Mouse (Mus musculus) common myeloid progenitor, adult 5-6 weeks (primary cell): ENCODE measurements around the gene Mzf1. TPM values are rescaled to one million over a fixed set of nuclear protein-coding genes. Genes with fewer than 3 reads are reported as not detected.
"Not testable (repeated sequence)": the region's sequence is repeated elsewhere in the genome, so short reads cannot be mapped to it uniquely, and the experiment has no call there.

Experiments used
- ATAC-seq: replicated peaks from 2 replicates; pipeline ENCODE4 v1.8.0; 2016; ENCODE audit warnings: low read depth, mild to moderate bottlenecking, moderate TSS enrichment, inconsistent platforms; ENCODE audit not compliant: poor library complexity, severe bottlenecking
- total RNA-seq: library from RNA; stranded (forward); fragments of 200-1000, 187-1606 nt; gene quantifications from 2 replicates; pipeline ENCODE4 v1.2.3, GENCODE M21; 2017

Gene Mzf1
- total RNA-seq, result 0.87 and 1.3 TPM in 2 replicates

DNA sequence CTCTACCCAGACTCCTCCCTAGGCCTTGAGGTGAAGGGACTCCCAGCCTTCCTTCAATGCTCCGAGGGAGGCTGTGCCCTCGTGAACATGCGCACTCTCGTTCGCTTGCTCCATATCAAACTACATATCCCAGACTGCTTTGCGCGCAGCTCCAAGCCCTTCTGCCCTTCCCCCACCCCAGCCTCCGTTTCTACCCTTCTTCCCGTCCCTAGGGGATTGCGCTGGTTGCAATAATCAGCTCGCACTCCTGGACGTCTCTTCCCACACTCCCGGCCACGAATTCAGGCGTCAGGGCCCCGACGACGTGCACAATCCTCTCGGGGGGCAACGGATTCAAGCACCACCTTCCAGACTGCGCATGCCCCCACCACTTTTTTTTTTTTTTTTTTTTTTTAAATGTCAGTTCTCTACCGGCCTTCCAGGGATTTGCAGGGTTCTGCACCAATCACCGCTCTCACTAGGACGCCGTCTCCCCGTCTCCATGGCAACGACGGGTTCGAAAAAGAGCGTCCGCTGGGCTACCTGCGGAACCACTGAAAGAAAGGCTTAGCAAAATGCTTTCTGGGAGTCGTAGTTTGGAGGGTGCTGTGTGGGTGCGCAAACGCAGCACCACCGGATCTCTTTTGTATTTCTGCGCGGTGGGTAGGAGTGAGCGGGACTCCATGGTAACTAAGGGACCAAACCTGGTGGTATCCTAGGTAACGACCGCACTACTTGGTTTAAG lies at the start of gene Mzf1:
TSS of gene Mzf1 (minus strand) at position 478 of the 724 bp plus-strand sequence.
- peak; percentile 90 for ATAC-seq

DNA sequence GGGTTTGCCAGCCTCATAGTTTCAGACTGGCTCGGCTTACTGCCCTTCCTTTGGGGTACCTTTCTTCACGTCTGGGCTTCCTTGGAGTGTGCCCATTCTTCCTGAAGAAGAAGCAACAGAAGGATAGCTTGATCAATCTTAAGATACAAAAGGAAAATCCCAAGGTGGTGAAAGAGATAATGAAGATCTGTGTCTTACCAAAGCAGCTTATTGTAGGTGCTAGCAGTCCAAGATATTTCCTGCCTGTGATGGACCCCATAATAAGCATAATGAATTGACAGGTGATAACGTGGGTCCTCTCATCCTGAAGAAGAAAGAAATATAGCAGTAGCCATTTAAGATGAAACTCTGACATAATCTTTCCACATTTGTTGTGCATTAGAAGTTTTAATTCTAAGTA lies 40.5 kb upstream of the Mzf1 start, which contains the start of gene Vmn1r85:
TSS of gene Vmn1r85 (minus strand) at position 101 of the 400 bp plus-strand sequence.
- ATAC-seq, result no peak

DNA sequence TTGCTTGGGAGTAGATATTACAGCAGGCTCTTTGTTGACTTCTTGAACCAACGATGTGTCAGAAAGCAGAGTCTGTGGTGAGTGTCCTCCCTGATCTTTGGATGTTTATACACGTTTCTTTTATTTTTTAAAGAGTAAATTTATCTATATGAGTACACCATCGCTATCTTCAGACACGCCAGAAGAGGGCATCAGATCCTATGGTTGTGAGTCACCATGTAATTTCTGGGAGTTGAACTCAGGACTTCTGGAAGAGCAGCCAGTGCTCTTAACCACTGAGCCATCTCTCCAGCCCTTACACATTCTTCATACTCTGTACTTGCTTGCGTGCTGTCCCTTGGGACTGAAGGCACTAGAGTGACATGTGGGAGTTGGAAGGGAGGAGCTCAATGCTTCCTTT lies 17.7 kb upstream of the Mzf1 start:
- ATAC-seq, result no peak

DNA sequence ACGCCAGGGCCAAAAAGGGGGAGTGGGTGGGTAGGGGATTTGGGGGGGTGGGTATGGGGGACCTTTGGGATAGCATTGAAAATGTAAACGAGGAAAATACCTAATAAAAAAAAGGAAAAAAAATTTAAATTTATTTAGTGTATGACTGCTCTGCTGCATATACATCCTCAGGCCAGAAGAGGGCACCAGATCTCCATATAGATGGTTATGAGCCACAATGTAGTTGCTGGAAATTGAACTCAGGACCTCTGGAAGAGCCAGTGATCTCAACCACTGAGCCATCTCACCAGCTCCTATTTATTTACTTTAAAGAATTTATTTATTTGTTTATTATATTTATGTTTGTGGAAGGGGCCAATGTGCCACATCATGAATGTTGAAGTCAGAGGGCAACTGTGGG lies 8.8 kb upstream of the Mzf1 start:
- ATAC-seq, result not testable (repeated sequence)

DNA sequence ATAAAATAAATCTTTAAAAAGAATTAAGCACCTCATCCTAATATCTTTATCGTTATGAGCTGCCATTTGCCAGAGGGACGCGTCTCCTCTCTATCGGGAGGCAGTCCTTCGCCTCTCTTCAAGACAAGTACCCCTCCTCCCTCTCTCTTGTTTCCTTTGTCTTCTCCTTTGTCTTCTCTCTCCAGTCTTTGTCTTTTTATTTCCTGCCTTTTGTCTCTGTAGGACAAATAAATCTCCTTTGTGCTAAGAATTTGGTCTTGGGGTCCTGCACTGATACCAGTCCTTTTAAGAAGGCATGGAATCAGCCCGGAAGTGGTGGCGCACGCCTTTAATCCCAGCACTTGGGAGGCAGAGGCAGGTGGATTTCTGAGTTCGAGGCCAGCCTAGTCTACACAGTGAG lies 5.0 kb upstream of the Mzf1 start:
- no peak for ATAC-seq

DNA sequence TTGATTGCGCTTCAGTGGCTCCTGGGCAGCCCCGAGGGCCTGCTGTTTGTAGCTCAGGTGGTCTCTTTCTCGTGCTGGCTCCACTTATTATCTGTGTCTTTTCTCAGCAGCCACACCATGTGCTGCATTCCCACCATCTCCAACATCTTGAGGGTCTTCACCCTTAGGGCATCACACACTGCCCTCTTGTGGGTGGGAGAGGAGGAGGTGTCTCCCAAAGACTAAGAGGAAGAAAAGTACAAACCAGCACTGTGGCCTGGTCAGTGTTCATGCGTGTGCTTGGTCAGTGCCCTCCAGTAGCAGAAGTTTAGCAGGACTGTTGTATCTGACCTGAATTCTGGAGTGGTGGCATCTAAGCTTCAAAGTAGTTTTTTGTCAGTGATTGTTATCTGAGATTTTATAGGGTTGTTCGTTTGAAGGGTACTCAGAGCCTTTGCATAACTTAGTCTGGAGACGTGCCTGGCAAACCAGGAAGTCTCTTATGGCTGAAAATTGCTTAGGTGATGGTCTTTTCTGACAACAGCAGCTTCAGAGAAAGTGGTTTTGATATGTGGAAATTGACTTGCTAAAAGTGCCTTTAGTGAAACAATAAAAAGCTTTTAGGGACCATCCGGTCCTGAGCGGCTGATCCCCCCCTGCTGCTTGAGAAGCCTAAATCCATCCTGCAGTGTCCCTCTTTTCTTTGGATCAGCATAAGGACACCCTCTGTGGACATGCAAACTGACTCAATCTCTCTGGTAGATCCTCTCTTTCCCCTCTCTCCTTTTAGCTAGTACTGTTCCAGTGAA lies 2.5 kb upstream of the Mzf1 start:
- ATAC-seq, result no peak

DNA sequence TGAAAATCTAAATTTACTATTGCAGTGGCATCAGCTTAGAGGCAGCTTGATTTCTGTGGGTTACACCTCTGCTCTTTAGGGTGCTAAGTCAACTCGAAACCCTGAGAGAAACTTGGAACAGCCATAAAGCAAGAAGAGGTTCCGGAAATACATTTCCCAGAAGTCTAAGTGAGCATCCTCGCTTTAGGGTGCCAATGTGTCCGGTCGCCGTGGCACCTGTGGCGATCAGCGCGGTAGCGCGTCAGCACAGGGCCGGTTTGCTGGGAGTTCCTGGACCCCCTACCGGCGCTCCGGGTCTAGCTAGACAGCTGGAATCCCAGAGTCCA lies 640 bp downstream of the Mzf1 start:
- no peak for ATAC-seq

DNA sequence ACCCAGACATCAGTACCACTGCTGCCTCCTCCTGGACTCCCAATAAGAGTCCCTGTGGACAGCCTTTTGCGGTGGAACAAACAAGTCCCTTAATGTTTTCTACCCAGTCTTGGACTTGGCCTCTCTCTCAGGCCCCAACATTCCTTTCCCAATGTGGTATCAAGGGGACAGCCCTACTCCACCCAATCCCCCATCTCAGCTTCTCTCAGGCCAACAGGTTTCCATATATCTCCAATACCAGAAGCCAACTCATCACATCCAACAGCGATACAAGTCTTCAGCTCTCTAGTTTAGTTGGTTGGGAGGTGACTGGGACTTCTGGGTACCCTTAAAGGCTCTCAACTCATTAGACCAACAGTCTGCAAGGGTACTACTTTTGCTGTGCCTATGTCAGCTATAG lies 1.1 kb downstream of the Mzf1 start:
- ATAC-seq, result no peak

DNA sequence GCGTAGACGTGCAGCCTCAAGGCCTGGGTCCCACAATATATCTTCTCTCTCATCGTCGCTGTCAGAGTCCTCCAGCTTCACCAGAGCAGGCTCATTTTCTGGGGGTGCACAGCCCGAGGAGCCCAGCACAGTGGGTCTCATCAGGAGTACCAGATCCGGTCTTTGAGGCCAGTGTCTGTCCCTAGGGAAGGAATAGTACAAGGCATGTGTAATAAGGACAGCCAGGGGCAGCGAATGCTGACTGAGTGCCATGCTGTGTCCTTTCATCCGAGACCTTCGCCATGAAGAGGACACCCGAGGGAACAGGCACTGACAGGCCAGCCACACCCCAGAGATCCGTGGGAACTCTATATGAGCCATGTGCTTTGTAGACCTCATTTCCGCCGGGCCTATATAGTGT lies 1.6 kb downstream of the Mzf1 start:
- ATAC-seq, result no peak

DNA sequence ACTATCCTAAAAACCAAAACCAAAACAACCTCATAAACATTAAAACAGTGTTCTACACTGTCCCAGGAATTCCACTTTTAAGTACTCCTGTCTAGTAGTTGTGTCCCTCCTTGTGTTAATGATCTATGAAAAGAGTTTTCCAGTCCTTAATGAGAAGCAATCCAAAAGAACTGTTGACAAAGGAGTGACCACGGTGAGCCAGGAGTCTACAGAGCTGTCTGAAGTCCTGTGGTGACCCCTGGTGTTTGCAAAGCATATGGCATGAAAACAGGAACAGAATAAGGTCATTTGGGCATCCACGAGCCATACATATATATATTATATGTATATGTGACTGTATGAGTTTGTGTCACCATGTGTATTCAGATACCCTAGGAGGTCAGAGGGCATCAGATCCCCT lies 8.5 kb downstream of the Mzf1 start:
- peak; percentile 92 for ATAC-seq

DNA sequence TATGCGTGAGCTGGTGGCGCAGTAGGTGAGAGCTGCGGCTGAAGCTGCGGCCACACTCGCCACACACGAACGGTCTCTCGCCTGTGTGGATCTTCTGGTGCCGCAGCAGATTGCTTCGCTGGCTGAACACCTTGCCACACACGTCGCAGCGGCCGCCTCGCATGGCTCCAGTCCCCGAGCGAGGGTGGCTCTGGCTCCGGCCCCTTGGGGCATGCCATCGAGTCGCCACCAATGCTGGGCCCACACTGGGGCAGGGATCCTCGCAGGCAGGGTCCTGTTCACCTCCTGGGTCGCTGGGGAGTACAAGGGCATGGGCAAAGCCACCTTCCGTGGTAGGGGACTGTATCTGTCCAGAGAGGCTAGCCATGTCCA lies 10.3 kb downstream of the Mzf1 start:
- ATAC-seq, result peak; percentile 16; the same call in 1 of the 2 replicates

DNA sequence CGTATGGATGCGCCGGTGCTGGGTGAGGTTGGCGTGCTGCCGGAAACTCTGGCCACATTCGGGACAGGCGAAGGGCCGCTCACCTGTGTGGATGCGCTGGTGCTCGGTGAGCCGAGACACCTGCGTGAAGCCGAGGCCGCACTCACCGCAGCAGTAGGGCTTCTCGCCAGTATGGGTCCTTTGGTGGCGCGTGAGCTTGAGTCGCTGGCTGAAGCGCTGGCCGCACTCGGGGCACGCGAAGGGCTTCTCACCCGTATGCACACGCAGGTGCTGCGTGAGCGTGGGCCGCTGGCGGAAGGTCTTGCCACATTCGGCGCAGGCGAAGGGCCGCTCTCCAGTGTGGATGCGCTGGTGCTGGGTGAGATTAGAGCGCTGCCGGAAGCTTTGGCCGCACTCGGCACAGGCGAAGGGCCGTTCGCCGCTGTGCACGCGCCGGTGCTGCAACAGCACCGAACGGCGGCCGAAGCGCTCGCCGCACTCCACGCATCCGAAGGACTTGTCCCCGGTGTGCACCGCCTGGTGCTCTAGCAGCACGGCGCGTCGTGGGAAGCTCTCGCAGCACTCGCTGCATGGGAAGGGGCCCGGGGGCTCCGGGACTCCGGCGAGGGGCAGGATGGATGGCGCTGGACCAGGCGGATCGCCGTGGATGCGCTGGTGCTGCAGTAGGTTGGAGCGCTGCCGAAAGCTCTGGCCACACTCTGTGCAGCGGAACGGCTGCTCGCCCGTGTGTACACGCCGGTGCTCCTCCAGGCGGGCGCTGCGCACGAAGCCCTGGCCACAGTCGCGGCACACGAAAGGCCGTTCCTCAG lies 10.9 kb downstream of the Mzf1 start:
- peak; percentile 28 for ATAC-seq

DNA sequence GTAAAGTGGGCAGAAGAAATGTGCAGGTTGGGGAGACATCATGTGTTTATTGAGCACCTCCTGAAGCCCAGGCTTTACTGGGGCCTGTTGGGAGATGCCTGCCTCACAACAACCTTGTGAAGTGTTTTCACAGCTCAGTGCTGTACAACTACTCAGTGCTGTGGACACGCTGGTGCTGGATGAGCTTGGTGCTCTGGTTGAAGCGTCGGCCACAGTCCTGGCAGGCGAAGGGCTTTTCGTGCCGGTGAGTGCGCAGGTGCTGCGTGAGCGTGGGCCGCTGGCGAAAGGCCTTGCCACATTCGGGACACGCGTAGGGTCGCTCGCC lies 11.5 kb downstream of the Mzf1 start:
- no peak for ATAC-seq

DNA sequence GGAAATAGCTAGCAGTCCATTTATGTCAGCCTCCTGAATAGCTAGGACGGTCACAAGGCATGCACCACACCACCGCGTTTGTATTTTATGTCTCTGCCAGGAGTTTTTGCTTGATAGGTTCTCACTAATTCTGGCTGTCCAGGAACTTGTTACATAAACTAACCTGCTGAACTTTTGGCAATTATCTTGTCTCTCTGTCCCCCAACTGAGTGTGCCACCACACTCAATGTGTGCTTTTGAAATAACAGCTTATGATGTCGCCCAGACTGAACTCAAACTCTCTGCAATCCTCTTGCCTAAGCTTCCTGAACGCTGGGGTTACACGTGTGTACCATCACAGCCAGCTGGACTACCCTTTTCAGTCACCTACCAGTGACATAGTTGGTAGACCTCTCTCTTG lies 12.1 kb downstream of the Mzf1 start:
- ATAC-seq, result no peak

DNA sequence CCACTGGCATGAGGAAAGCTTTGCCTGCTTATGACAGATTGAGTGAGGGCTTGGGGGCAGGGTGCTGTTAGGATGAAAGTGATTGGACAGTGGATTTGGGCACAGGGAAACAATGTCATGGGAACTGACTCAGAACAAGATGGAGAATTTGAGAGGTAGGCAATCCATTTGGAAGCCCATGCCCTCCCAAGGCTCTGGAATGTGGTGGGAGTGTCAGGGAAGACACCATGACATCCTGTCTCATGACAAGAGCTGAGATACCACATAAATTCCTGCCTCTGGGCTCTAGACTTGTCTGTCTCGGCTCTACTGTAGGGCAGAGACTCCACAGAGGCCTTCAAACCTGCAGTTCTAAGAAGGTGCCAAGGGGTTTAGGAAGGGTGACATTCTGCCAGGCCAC lies 13.3 kb downstream of the Mzf1 start:
- ATAC-seq, result no peak

DNA sequence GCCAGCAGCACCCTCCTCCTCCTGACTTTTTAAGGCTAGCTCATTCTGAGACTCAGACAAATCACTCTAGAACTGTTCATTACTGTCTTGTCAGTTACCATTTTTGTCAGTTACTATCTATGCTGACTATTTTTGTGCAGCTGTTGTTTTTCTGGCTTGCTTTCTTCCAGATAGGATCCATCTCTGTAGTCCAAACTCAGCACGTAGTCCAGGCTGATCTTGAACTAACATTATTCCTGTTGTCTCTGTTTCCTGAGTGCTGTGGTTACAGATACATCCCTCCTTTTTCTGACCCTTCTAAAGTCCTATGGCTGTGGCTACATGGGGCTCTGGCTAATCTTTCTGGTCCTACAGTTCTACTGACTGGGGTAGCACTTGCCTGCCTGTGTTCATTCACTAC lies 15.4 kb downstream of the Mzf1 start:
- no peak for ATAC-seq

DNA sequence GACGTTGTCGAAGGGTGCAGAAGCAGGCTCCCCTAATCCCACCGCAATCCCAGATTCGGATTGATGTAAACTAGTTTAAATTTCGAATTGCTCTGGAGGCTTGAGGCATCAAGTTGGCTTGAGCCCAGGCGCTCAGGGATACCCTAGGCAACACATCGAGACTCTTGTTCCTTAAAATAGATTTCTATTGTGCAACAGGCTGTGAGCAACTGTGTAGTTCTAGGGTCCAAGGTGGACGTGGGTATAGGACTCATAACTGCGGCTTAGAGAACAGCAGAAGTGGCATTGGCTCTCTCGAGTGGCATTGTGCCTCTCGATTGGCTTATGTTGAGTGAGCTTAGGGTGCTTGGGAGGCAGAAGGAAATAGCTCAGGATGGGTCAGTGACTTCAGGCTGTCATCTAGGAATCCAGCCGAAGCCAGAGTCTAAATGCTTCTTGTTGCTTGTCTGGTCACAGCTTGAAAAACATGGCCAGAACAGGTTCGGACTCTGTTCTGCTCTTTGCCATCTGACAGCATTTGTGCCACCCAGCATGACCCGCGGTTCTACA lies 15.9 kb downstream of the Mzf1 start:
- peak; percentile 20 for ATAC-seq

DNA sequence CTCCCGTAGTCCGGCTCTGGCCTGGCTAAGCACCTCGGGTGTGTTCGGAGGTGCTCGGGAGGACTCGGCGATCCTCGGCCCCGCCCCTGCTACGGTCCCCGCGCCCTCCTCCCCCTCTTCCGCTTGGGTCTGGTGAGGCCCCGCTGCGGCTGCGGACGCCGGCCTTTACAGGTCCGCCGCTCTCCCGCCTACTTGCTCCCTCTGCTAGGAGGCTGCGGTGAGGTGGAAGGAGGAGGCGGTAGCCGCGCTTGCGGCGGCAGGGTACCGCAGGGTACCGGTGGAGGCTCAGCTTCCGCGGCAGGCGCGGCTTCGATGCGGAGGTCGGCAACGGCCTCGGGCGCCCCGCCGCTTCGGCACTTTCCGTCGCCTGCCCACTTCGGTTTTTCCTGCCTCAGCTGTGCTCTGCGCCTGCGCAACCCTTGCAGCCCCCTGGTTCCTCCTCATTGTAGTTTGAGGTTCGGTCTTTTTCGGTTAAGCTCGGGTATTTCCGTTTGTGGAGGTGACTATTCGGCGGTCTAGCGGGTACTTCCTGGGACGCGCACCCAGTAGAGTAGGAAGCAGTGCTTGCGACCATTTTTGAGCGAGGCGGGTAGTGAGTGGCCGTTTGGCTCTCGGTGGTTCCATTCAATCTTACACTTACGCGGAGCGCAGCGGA lies 16.5 kb downstream of the Mzf1 start, which contains the start of gene Ube2m:
TSS of gene Ube2m (minus strand) at position 375 of the 655 bp plus-strand sequence.
- ATAC-seq, result peak; percentile 53

DNA sequence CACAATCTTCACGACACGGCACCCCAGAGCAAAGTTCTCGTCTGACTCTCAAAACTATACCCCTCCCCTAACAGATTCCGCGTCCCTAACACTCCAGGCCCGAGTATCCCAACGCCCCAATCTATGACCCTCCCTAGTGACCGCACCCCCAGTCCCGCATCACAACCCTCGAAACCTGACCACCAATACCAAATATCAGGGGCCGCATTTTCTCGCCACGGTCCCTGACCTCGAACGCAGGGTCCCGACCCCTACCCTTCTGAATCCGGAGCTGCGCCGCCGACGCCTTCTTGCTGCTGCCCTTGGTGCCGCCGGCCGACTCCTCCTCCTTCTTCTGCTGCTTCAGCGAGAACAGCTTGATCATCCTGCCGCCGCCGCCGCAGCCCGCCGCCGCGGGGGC lies 17.2 kb downstream of the Mzf1 start:
- no peak for ATAC-seq

DNA sequence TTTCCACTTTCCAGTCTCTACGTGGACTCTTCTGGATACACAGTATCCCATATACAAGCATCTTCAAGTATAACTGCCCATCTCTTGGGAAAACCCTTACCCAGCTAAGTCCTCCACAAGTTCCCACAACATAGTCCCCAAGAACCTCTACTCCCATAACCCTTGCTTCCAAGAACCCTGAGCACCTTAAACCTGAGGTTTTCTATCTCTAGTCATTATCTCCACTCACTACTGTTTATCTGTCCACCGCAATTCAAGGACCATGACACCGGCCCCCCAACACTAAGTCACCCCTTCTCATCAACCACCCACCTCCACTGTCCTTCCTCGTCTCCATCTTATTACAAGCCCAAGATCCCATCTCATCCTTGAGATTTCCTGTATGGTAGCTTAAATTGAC lies 17.8 kb downstream of the Mzf1 start:
- no peak for ATAC-seq
